Mouse (Mus musculus) forelimb bud, embryonic 11.5 days (tissue): Measurements from ENCODE around the gene Tnfrsf18.

ENCODE experiments used
- DNase-seq: peaks from one replicate; pipeline ENCODE4 v3.0.0-alpha.2; 2012; ENCODE audit warnings: low read depth, low spot score

Tnfrsf18 gene

GRCm38 (mm10) chr4:156026013-156026412 lies at the start of gene Tnfrsf18:
Gene Tnfrsf18, plus strand, starts transcription at chr4:156026164.
- no peak for DNase-seq

- no peak for DNase-seq
Measured at GRCm38 (mm10) chr4:155981436-155982082, 44.4 kb upstream of the Tnfrsf18 start.

DNA sequence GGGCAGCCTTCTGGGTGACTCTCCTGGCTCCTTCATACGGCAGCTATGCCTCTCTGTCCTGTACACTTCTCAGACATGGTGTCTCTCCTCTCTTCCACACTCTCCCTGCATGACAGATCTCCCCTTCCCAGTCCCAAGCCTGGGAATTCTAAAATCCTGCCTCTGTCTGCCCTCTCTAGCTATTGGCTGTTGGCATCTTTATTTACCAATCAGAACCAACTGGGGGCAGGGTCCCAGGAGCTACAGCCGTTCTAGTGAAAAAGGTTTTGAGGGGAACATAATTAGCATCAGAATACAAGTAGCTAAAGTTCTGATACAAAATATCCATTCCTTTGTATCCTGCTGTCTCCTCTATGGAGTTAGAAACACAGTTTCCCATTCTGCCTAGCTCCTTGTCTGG lies 42.2 kb upstream of the Tnfrsf18 start:
- DNase-seq, result no peak

GRCm38 (mm10) chr4:155991211-155991907 lies 34.6 kb upstream of the Tnfrsf18 start:
- DNase-seq, result no peak

GRCm38 (mm10) chr4:155991908-155992230 lies 34.1 kb upstream of the Tnfrsf18 start:
- no peak for DNase-seq

GRCm38 (mm10) chr4:155992241-155992905 lies 33.6 kb upstream of the Tnfrsf18 start, which contains the start of the genes B3galt6 and Sdf4:
Gene B3galt6, minus strand, starts transcription at chr4:155992649.
Gene Sdf4, plus strand, starts transcription at chr4:155992872.
- DNase-seq, result peak; percentile 90

DNA sequence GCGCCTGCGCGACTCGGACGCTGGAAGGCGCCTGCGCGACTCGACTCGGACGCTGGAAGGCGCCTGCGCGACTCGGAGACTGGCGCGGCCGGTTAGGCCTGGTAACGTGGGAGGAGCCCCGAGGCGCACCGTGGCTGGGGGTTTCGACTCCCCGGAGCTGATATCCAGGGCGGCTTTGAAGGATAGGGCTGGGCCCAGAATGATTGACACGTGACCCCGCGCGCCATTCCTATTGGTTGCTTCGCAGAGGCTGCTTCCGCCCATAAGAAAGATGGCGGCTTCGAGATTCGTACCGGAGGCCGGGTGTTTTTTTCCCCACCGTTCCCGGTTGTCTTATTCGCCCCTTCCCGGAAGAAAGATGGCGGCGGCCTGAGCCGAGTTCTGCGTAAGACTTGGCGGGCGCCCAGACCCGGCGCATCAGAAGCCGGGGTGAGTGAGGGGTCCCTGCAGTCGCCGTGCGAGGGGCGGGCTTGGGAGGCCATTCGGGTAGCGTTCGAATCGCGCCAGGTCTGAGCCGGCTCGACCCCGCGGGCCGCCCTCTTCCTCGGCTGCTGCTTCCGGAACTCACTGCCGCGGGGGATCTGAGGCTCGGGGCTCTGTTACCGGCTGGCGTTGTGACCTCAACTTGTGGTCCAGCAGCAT lies 32.9 kb upstream of the Tnfrsf18 start:
- DNase-seq, result peak; percentile 92

DNA sequence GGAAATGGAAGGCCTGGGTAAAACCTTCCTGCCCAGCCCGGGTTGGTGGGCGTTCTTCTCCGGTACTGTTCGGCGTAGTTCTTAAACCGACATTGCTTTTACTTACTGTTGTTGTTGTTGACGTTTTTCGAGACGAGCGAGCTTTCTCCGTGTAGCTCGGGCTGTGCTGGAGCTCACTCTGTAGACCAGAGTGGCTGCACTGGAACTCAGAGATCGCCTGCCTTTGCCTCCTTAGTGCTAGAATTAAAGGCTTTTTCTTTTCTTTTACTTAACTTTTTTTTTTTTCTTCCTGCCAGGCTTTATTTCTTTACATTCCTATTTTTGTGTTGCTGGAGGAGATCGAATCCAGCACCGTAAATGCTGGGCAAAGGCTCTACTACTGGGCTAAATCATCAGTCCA lies 32.4 kb upstream of the Tnfrsf18 start:
- no peak for DNase-seq

DNA sequence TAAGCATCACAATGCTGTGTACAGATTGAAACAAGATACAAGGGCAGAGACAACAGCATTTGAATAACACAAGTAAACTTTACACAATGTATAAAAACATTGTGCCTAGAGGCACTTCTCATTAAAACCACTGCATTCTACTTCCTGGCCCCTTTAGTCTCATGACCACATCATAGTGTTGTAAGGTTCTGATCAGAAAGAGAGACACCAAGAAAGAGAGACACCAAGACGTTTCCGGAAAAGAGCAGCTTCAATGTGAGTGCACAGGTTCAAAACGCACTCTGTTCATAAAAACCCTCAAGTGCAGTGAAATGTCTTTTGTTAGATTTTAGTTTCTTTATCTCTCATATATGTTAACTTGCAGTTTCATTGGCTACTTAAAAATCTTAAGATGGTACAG lies 21.9 kb upstream of the Tnfrsf18 start:
- no peak for DNase-seq

- no peak for DNase-seq
Measured at GRCm38 (mm10) chr4:156008369-156008768, 17.6 kb upstream of the Tnfrsf18 start.

- no peak for DNase-seq
Measured at GRCm38 (mm10) chr4:156013637-156014036, 12.3 kb upstream of the Tnfrsf18 start, which contains the start of gene Tnfrsf4. Gene Tnfrsf4, plus strand, starts transcription at chr4:156013843.

GRCm38 (mm10) chr4:156014436-156014835 lies 11.5 kb upstream of the Tnfrsf18 start:
- DNase-seq, result no peak

- no peak for DNase-seq
Measured at GRCm38 (mm10) chr4:156019771-156020170, 6.2 kb upstream of the Tnfrsf18 start.

DNA sequence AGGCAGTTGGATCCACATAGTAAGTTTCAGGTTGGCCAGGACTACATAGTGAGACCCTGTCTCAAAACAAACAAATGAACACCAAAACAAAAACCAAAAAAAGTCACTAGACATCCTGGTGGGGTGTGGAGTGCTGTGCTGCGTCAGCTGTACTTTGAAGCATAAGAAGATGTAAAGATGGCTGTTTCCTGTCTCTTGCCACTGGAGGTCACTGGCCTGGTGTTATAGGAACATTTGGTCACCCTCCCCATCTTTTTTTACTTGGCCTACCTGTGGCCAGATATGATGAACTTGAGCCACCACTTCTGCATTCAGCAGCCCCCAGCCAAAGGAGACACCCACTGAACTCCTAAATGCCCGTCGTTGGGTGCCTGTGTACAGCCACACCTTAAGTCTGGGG lies 4.6 kb upstream of the Tnfrsf18 start:
- DNase-seq, result no peak

GRCm38 (mm10) chr4:156021942-156022419 lies 4.0 kb upstream of the Tnfrsf18 start:
- no peak for DNase-seq

DNA sequence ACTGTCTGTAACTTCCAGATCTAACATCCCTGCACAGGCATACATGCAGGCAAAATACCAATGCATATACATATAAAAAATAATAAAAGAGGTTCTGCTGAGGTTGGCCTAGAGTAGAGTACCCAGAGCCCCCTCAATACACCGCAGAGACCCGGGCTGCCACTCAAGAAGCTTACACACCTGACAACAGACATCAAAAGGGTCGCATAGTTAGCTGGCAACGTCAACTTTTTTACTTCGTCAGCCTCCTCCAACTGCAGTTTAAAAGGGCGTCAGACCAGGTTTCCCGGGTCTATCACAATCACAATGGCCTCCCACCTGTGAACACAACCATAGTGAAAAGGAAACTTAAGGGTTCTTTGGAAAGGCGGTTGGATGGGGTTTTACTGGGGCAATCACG lies 2.4 kb upstream of the Tnfrsf18 start:
- no peak for DNase-seq

DNA sequence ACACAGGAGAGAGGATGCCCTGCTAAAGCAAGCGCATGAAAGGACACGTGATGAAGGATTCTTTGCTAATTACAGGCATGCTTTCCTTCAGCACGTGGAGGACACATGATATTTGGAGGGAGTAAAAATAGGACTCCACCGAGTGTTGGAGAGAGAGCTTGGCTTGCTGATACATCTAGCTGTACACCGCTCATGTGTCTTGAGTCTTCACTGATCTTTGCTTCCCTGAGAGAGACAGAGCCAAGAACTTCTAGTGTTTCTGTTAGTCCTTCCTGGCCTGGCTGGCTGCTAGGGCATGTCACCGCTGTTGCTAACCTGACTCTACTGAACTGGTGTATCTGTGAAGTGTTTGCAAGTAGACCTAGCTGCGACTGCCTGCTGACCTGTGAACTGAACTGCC lies 1.8 kb upstream of the Tnfrsf18 start:
- DNase-seq, result no peak

GRCm38 (mm10) chr4:156028580-156028979 lies 2.6 kb downstream of the Tnfrsf18 start:
- DNase-seq, result no peak

DNA sequence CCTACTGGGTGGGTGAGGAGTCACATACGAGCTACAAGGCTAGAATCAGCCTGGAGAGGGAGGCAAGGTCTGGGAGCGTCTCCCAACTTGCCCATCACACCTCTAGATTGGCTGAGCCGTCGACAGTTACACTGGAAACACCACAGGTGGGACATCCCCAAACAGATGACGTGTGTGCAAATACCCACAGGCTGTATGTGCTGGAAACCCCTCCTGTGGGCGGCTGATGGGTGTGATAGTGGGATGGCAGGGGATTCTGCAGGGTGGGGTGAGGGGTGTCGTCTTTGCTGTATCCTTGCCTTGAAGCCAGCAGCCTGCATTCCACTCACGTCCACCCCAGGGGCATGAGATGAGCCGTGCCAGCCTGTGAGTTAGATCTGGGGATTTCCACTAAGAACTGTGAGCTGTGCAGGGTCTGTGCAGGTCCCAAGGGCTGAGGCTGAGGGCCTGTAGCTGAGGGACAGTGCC lies 4.7 kb downstream of the Tnfrsf18 start:
- DNase-seq, result no peak

GRCm38 (mm10) chr4:156031255-156031592 lies 5.3 kb downstream of the Tnfrsf18 start:
- no peak for DNase-seq

GRCm38 (mm10) chr4:156031593-156032391 lies 5.8 kb downstream of the Tnfrsf18 start:
- DNase-seq, result peak; percentile 84
